Mouse (Mus musculus) midbrain, postnatal 0 days (tissue): ENCODE results near the gene Tmem120b. TPM values are rescaled to one million over a fixed set of nuclear protein-coding genes. Genes with fewer than 3 reads are reported as not detected.
"Not testable (repeated sequence)": the region's sequence is repeated elsewhere in the genome, so short reads cannot be mapped to it uniquely, and the experiment has no call there.

ENCODE experiments used
- ATAC-seq: fragments of 200-750 bp; cut with Nextera tagmentation; 2 replicates; pipeline ENCODE4 v1.8.0; 2017; ENCODE audit warnings: moderate number of reproducible peaks, mild to moderate bottlenecking, moderate TSS enrichment, moderate library complexity; ENCODE audit not compliant: low FRiP score
- DNase-seq: peaks from one replicate; pipeline ENCODE4 v3.0.0-alpha.2; 2015; ENCODE audit warnings: low spot score
- H3K27ac ChIP-seq: fragments of 300-500 bp; sonication (generic); 2 replicates; pipeline ENCODE4 v1.5.1; 2014; ENCODE audit warnings: low read depth, mild to moderate bottlenecking, low read length, mixed read lengths
- H3K27me3 ChIP-seq: fragments of 300-500 bp; sonication (generic); 2 replicates; pipeline ENCODE4 v1.6.1; 2014; ENCODE audit warnings: low read length, control low read depth, mixed read lengths; ENCODE audit not compliant: insufficient read depth
- H3K36me3 ChIP-seq: fragments of 300-500 bp; sonication (generic); 2 replicates; pipeline ENCODE4 v1.6.1; 2014; ENCODE audit warnings: low read length, control low read depth, mixed read lengths; ENCODE audit not compliant: insufficient read depth
- H3K4me1 ChIP-seq: fragments of 300-500 bp; sonication (generic); 2 replicates; pipeline ENCODE4 v1.6.1; 2014; ENCODE audit warnings: mild to moderate bottlenecking, control low read depth, antibody characterized with exemption, low read length, mixed read lengths; ENCODE audit not compliant: insufficient read depth
- H3K4me2 ChIP-seq: fragments of 300-500 bp; sonication (generic); 2 replicates; pipeline ENCODE4 v1.6.1; 2014; ENCODE audit warnings: low read depth, mild to moderate bottlenecking, low read length, mixed read lengths; ENCODE audit not compliant: poor library complexity, severe bottlenecking
- H3K4me3 ChIP-seq: fragments of 300-500 bp; sonication (generic); 2 replicates; pipeline ENCODE4 v1.5.1; 2014; ENCODE audit warnings: low read depth, mild to moderate bottlenecking, low read length, moderate library complexity
- H3K9ac ChIP-seq: fragments of 300-500 bp; sonication (generic); replicated peaks from 2 replicates; pipeline ENCODE4 v1.6.1; 2014; ENCODE audit warnings: mild to moderate bottlenecking, low read length, moderate library complexity, mixed read lengths; ENCODE audit not compliant: poor library complexity, severe bottlenecking
- H3K9me3 ChIP-seq: fragments of 300-500 bp; sonication (generic); 2 replicates; pipeline ENCODE4 v1.6.1; 2016; ENCODE audit warnings: low read length, control low read depth
- CTCF ChIP-seq: IDR thresholded peaks from 2 replicates; pipeline ENCODE4 v1.5.1; 2016; ENCODE audit warnings: antibody characterized with exemption, mild to moderate bottlenecking
- WGBS: fragments of 180-500 bp; shearing (Covaris S2); extraction: QIAGEN DNeasy Blood & Tissue Kit; methylation state at CpG from one replicate; pipeline ENCODE4 v1.1.7; 2014; 5-methylcytosine and 5-hydroxymethylcytosine counted together
- polyA plus RNA-seq: library from polyadenylated mRNA; unstranded; fragments of >200 nt; fragmentation: Nextera tagmentation; extraction: Ambion mirVana; gene quantifications from 2 replicates; pipeline ENCODE4 v1.2.1, GENCODE M21; 2015
- total RNA-seq: library from RNA; depleted of rRNA; stranded (reverse); fragments of >200 nt; gene quantifications from 2 replicates; pipeline ENCODE4 v1.2.3, GENCODE M21; 2014

The Tmem120b gene
- total and polyA plus RNA-seq, 2 experiments from 2014 or later: 13.3 to 19.7 TPM

DNA sequence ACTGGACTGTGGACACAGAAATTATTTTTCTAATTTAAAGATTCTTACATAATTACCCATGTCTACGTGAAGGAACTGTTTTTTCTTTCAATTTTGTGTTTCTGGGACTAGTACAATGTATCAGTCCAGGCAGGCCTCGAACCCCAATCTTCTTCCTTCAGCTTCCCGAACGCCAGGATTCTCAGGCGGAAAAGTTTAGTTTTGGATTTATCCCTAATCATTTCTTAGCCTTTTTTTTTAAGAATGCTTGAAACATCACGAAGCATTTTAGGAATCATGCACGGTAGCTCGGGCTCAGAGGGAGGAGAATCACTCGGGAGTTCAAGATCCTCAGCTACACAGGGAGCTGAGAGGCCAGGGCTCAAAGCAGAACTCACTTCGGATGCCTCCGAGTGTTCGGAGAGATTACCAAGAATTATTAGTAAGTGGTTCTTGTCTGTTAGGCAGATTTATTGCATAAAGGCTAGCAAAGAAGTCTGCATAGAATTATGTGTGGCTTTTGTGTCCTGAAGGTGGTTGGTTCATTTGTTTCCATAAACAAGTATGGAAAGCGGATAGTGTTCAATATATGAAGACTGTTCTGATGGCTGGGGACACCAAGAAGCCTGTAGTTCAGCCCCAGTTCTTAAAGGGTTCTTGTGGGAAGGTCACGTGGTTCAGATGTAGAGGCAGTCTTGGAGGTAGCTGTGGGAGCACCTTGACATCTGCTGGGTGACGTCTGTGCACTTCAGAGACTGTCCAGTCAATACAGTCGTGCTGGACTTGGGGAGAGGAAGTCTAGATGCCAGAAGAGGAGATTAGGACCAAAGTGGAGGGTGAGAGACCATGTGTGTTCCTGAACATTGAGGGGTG, 9.7 kb upstream of the Tmem120b start:
- H3K9ac ChIP-seq: no peak overlapping the region; the same call in 1 of the 2 replicates
- H3K4me1 ChIP-seq: no peaks in the 10 kb centered on the region
- no peaks in the 10 kb centered on the region for H3K9me3 ChIP-seq
- H3K27me3 ChIP-seq: no peaks in the 10 kb centered on the region
- peak overlapping the region; percentile 43 for H3K4me2 ChIP-seq
- DNase-seq (no peak), ATAC-seq (no peak)
- H3K36me3 ChIP-seq: no peaks in the 10 kb centered on the region
- H3K4me3 ChIP-seq: peak overlapping the region; percentile 32
- H3K27ac ChIP-seq: peak overlapping the region; percentile 12; the same call in 1 of the 2 replicates
- no peak for TF ChIP-seq CTCF
- 44% methylated on average over 16 of the region's 16 CpGs for WGBS

GRCm38 (mm10) chr5:123059757-123060520, 8.3 kb upstream of the Tmem120b start:
- Histone ChIP-seq H3K27ac (no peak overlapping the region), H3K4me1 (no peaks in the 10 kb centered on the region), H3K4me3 (no peak overlapping the region), H3K4me2 (no peak overlapping the region), H3K9ac (no peak overlapping the region), H3K27me3 (no peaks in the 10 kb centered on the region), H3K36me3 (no peaks in the 10 kb centered on the region), H3K9me3 (no peaks in the 10 kb centered on the region)
- peak; percentile 66 for TF ChIP-seq CTCF
- 38% methylated on average over 14 of the region's 14 CpGs for WGBS
- DNase-seq (peak; percentile 43), ATAC-seq (no peak)

DNA sequence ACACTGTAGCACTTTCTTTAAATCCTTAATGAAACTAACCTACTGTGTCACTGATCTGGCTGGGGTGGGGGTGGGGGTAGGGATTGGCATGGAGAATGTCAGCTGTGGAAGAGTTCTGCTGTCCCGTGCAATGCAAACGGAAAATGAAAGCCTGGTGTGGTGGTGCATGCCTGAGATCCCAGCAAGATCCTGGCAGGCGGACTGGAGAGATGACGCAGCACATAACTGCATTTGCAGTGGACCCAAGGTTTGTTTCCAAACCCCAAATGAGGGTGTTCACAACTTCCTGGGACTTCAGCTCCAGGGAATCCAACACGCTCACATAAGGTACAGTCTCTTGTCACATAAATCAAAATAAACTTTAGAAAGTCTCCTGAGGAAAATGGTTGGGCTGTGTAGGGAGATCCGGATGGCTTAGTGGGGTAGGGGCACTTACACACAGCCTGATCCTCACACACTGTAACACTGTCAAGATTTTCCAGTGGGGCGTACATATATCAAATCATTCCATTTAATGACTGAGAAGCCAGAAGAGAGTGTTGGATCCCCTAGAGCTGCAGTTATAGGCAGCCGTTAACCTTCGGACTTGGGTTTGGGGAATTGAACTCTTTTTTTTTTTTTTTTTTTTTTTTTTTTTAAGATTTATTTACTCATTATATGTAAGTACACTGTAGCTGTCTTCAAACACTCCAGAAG, 7.4 kb upstream of the Tmem120b start:
- Histone ChIP-seq H3K4me3 (no peak overlapping the region), H3K9me3 (no peaks in the 10 kb centered on the region), H3K4me1 (no peaks in the 10 kb centered on the region), H3K4me2 (no peak overlapping the region), H3K27me3 (no peaks in the 10 kb centered on the region), H3K27ac (no peak overlapping the region), H3K36me3 (no peaks in the 10 kb centered on the region), H3K9ac (no peak overlapping the region)
- no peak for TF ChIP-seq CTCF
- DNase-seq (no peak), ATAC-seq (no peak)
- 79% methylated on average over 9 of the region's 9 CpGs for WGBS

- ATAC-seq, H3K27ac ChIP-seq, H3K36me3 ChIP-seq, DNase-seq, H3K27me3 ChIP-seq, H3K4me3 ChIP-seq, H3K9me3 ChIP-seq, H3K9ac ChIP-seq, H3K4me1 ChIP-seq, H3K4me2 ChIP-seq: not testable (repeated sequence)
- WGBS: 82% methylated on average over 4 of the region's 6 CpGs
These were observed 6.8 kb upstream of the Tmem120b start for GRCm38 (mm10) chr5:123061402-123061749.

GRCm38 (mm10) chr5:123063141-123063540, 5.1 kb upstream of the Tmem120b start:
- Histone ChIP-seq H3K4me3 (no peak overlapping the region), H3K9me3 (no peaks in the 10 kb centered on the region), H3K27ac (no peak overlapping the region), H3K36me3 (no peaks in the 10 kb centered on the region), H3K9ac (no peak overlapping the region), H3K27me3 (no peaks in the 10 kb centered on the region), H3K4me2 (no peak overlapping the region), H3K4me1 (no peaks in the 10 kb centered on the region)
- DNase-seq: no peak
- TF ChIP-seq CTCF: no peak
- 83% methylated on average over 3 of the region's 3 CpGs for WGBS
- ATAC-seq: no peak
